Mouse (Mus musculus) embryonic facial prominence, embryonic 15.5 days (tissue): ENCODE results near the gene Ccdc146. TPM values are rescaled to one million over a fixed set of nuclear protein-coding genes. Genes with fewer than 3 reads are reported as not detected.
"Not testable (repeated sequence)": the region's sequence is repeated elsewhere in the genome, so short reads cannot be mapped to it uniquely, and the experiment has no call there.

ENCODE experiments used
- ATAC-seq: fragments of 200-750 bp; cut with Nextera tagmentation; 2 replicates; pipeline ENCODE4 v1.8.0; 2017; ENCODE audit warnings: low read depth, moderate TSS enrichment; ENCODE audit not compliant: insufficient number of reproducible peaks, low FRiP score, low TSS enrichment
- H3K27ac ChIP-seq: fragments of 300-500 bp; sonication (generic); replicated peaks from 2 replicates; pipeline ENCODE4 v1.5.1; 2015; ENCODE audit warnings: mild to moderate bottlenecking, inconsistent platforms
- H3K27me3 ChIP-seq: fragments of 300-500 bp; sonication (generic); 2 replicates; pipeline ENCODE4 v1.6.1; 2015; ENCODE audit warnings: inconsistent platforms
- H3K36me3 ChIP-seq: fragments of 300-500 bp; sonication (generic); 2 replicates; pipeline ENCODE4 v1.6.1; 2015; ENCODE audit warnings: mild to moderate bottlenecking, inconsistent platforms
- H3K4me1 ChIP-seq: fragments of 300-500 bp; sonication (generic); 2 replicates; pipeline ENCODE4 v1.6.1; 2015; ENCODE audit warnings: inconsistent platforms
- H3K4me2 ChIP-seq: fragments of 300-500 bp; sonication (generic); replicated peaks from 2 replicates; pipeline ENCODE4 v1.6.1; 2015; ENCODE audit warnings: mild to moderate bottlenecking, inconsistent platforms
- H3K4me3 ChIP-seq: fragments of 300-500 bp; sonication (generic); replicated peaks from 2 replicates; pipeline ENCODE4 v1.5.1; 2015; ENCODE audit warnings: mild to moderate bottlenecking, inconsistent platforms
- H3K9ac ChIP-seq: fragments of 300-500 bp; sonication (generic); 2 replicates; pipeline ENCODE4 v1.6.1; 2015; ENCODE audit warnings: inconsistent platforms
- H3K9me3 ChIP-seq: fragments of 300-500 bp; sonication (generic); replicated peaks from 2 replicates; pipeline ENCODE4 v1.6.1; 2016; ENCODE audit warnings: inconsistent platforms
- WGBS: fragments of 180-500 bp; shearing (Covaris S2); methylation state at CpG from one replicate; pipeline ENCODE4 v1.1.7; 2015; 5-methylcytosine and 5-hydroxymethylcytosine counted together
- polyA plus RNA-seq: library from polyadenylated mRNA; unstranded; fragments of >200 nt; fragmentation: Nextera tagmentation; extraction: Ambion mirVana; gene quantifications from 2 replicates; pipeline ENCODE4 v1.2.1, GENCODE M21; 2015

Ccdc146 gene
- polyA plus RNA-seq, 1 experiment from 2014 or later: 7.5 TPM

- H3K36me3 ChIP-seq: no peaks in the 10 kb centered on the region
- H3K4me3 ChIP-seq: no peak overlapping the region
- H3K9me3 ChIP-seq: no peaks in the 10 kb centered on the region
- no peak overlapping the region for H3K4me2 ChIP-seq
- 85% methylated on average over 12 of the region's 12 CpGs for WGBS
- no peak for ATAC-seq
- no peaks in the 10 kb centered on the region for H3K4me1 ChIP-seq
- H3K9ac ChIP-seq: no peak overlapping the region
- no peaks in the 10 kb centered on the region for H3K27me3 ChIP-seq
- no peak overlapping the region for H3K27ac ChIP-seq
Measured at GRCm38 (mm10) chr5:21283356-21284062, 141.0 kb downstream of the Ccdc146 start.

GRCm38 (mm10) chr5:21277685-21278084 is 146.8 kb downstream of the Ccdc146 start:
- ATAC-seq, H3K9me3 ChIP-seq, H3K36me3 ChIP-seq, H3K4me3 ChIP-seq, H3K9ac ChIP-seq, H3K27ac ChIP-seq, H3K4me2 ChIP-seq, H3K27me3 ChIP-seq, H3K4me1 ChIP-seq: not testable (repeated sequence)
- 55% methylated on average over 2 of the region's 2 CpGs for WGBS

GRCm38 (mm10) chr5:21271386-21272354 is 152.8 kb downstream of the Ccdc146 start:
- Histone ChIP-seq H3K27me3 (no peaks in the 10 kb centered on the region), H3K4me3 (no peak overlapping the region), H3K36me3 (no peaks in the 10 kb centered on the region), H3K27ac (no peak overlapping the region), H3K4me1 (0 out of 2 replicates have a peak, but pooled peaks cover 5% of the 10 kb centered on the region), H3K4me2 (no peak overlapping the region), H3K9me3 (no peaks in the 10 kb centered on the region), H3K9ac (no peak overlapping the region)
- WGBS: 52% methylated on average over 9 of the region's 9 CpGs
- ATAC-seq: peak; percentile 54; the same call in 1 of the 2 replicates

- Histone ChIP-seq H3K27me3 (no peaks in the 10 kb centered on the region), H3K4me1 (0 out of 2 replicates have a peak, but pooled peaks cover 5% of the 10 kb centered on the region), H3K36me3 (no peaks in the 10 kb centered on the region), H3K9ac (no peak overlapping the region), H3K4me3 (no peak overlapping the region), H3K9me3 (no peaks in the 10 kb centered on the region), H3K27ac (no peak overlapping the region), H3K4me2 (no peak overlapping the region)
- WGBS: 56% methylated on average over 4 of the region's 4 CpGs
- no peak for ATAC-seq
Measured at GRCm38 (mm10) chr5:21270756-21271155, 153.7 kb downstream of the Ccdc146 start.

GRCm38 (mm10) chr5:21269446-21269845 is 155.0 kb downstream of the Ccdc146 start:
- Histone ChIP-seq H3K4me1 (0 out of 2 replicates have a peak, but pooled peaks cover 5% of the 10 kb centered on the region), H3K27me3 (no peaks in the 10 kb centered on the region), H3K36me3 (no peaks in the 10 kb centered on the region), H3K9me3 (no peaks in the 10 kb centered on the region), H3K27ac (no peak overlapping the region), H3K4me2 (no peak overlapping the region), H3K9ac (no peak overlapping the region), H3K4me3 (no peak overlapping the region)
- ATAC-seq: no peak
- WGBS: 75% methylated on average over 5 of the region's 5 CpGs

- no peaks in the 10 kb centered on the region for H3K27me3 ChIP-seq
- no peak overlapping the region for H3K27ac ChIP-seq
- H3K4me1 ChIP-seq: peaks cover 11% of the 10 kb centered on the region; the same call in 1 of the 2 replicates
- WGBS: 82% methylated on average over 2 of the region's 2 CpGs
- no peaks in the 10 kb centered on the region for H3K9me3 ChIP-seq
- H3K36me3 ChIP-seq: no peaks in the 10 kb centered on the region
- H3K4me3 ChIP-seq: no peak overlapping the region
- no peak overlapping the region for H3K4me2 ChIP-seq
- no peak for ATAC-seq
- no peak overlapping the region for H3K9ac ChIP-seq
Measured at GRCm38 (mm10) chr5:21267090-21267489, 157.4 kb downstream of the Ccdc146 start.

GRCm38 (mm10) chr5:21265049-21265448 is 159.4 kb downstream of the Ccdc146 start:
- H3K4me1 ChIP-seq: peaks cover 19% of the 10 kb centered on the region; the same call in 1 of the 2 replicates
- no peak overlapping the region for H3K4me2 ChIP-seq
- H3K4me3 ChIP-seq: no peak overlapping the region
- H3K27ac ChIP-seq: no peak overlapping the region
- no peaks in the 10 kb centered on the region for H3K27me3 ChIP-seq
- 15% methylated on average over 4 of the region's 4 CpGs for WGBS
- ATAC-seq: no peak
- no peaks in the 10 kb centered on the region for H3K9me3 ChIP-seq
- H3K36me3 ChIP-seq: no peaks in the 10 kb centered on the region
- H3K9ac ChIP-seq: no peak overlapping the region

- 75% methylated on average over 8 of the region's 8 CpGs for WGBS
- Histone ChIP-seq H3K27ac (no peak overlapping the region), H3K4me3 (no peak overlapping the region), H3K27me3 (no peaks in the 10 kb centered on the region), H3K4me1 (peaks cover 19% of the 10 kb centered on the region; the same call in 1 of the 2 replicates), H3K9ac (no peak overlapping the region), H3K9me3 (no peaks in the 10 kb centered on the region), H3K36me3 (no peaks in the 10 kb centered on the region), H3K4me2 (no peak overlapping the region)
- ATAC-seq: peak; percentile 76; the same call in 1 of the 2 replicates
Measured at GRCm38 (mm10) chr5:21264352-21265021, 160.0 kb downstream of the Ccdc146 start.

GRCm38 (mm10) chr5:21263202-21264055 is 161.0 kb downstream of the Ccdc146 start:
- 42% methylated on average over 18 of the region's 18 CpGs for WGBS
- H3K9ac ChIP-seq: no peak overlapping the region
- no peak overlapping the region for H3K4me3 ChIP-seq
- H3K9me3 ChIP-seq: no peaks in the 10 kb centered on the region
- ATAC-seq: no peak
- no peak overlapping the region for H3K27ac ChIP-seq
- H3K4me2 ChIP-seq: no peak overlapping the region
- no peaks in the 10 kb centered on the region for H3K27me3 ChIP-seq
- H3K36me3 ChIP-seq: no peaks in the 10 kb centered on the region
- H3K4me1 ChIP-seq: peaks cover 19% of the 10 kb centered on the region; the same call in 1 of the 2 replicates

GRCm38 (mm10) chr5:21261202-21261844 is 163.2 kb downstream of the Ccdc146 start:
- no peaks in the 10 kb centered on the region for H3K9me3 ChIP-seq
- H3K4me1 ChIP-seq: peaks cover 19% of the 10 kb centered on the region; the same call in 1 of the 2 replicates
- H3K27ac ChIP-seq: no peak overlapping the region
- H3K27me3 ChIP-seq: no peaks in the 10 kb centered on the region
- WGBS: 20% methylated on average over 6 of the region's 6 CpGs
- H3K36me3 ChIP-seq: no peaks in the 10 kb centered on the region
- no peak overlapping the region for H3K4me3 ChIP-seq
- H3K4me2 ChIP-seq: no peak overlapping the region
- H3K9ac ChIP-seq: no peak overlapping the region
- ATAC-seq: no peak
